Mouse (Mus musculus) limb, embryonic 15.5 days (tissue): ENCODE measurements around the gene Apoc4. TPM values are rescaled to one million over a fixed set of nuclear protein-coding genes. Genes with fewer than 3 reads are reported as not detected.
"Not testable (repeated sequence)": the region's sequence is repeated elsewhere in the genome, so short reads cannot be mapped to it uniquely, and the experiment has no call there.

Experiments
- ATAC-seq: fragments of 200-750 bp; cut with Nextera tagmentation; 2 replicates; pipeline ENCODE4 v1.8.0; 2017; ENCODE audit warnings: low read depth, moderate TSS enrichment; ENCODE audit not compliant: insufficient number of reproducible peaks, low FRiP score, low TSS enrichment
- H3K27ac ChIP-seq: fragments of 300-500 bp; sonication (generic); 2 replicates; pipeline ENCODE4 v1.5.1; 2015; ENCODE audit warnings: moderate library complexity, mild to moderate bottlenecking, inconsistent platforms
- H3K27me3 ChIP-seq: fragments of 300-500 bp; sonication (generic); 2 replicates; pipeline ENCODE4 v1.6.1; 2015; ENCODE audit warnings: inconsistent platforms
- H3K36me3 ChIP-seq: fragments of 300-500 bp; sonication (generic); 2 replicates; pipeline ENCODE4 v1.6.1; 2015; ENCODE audit warnings: inconsistent platforms
- H3K4me1 ChIP-seq: fragments of 300-500 bp; sonication (generic); 2 replicates; pipeline ENCODE4 v1.6.1; 2015; ENCODE audit warnings: inconsistent platforms
- H3K4me2 ChIP-seq: fragments of 300-500 bp; sonication (generic); 2 replicates; pipeline ENCODE4 v1.6.1; 2015; ENCODE audit warnings: mild to moderate bottlenecking, inconsistent platforms
- H3K4me3 ChIP-seq: fragments of 300-500 bp; sonication (generic); 2 replicates; pipeline ENCODE4 v1.5.1; 2015; ENCODE audit warnings: mild to moderate bottlenecking, inconsistent platforms
- H3K9ac ChIP-seq: fragments of 300-500 bp; sonication (generic); 2 replicates; pipeline ENCODE4 v1.6.1; 2015; ENCODE audit warnings: inconsistent platforms
- H3K9me3 ChIP-seq: fragments of 300-500 bp; sonication (generic); 2 replicates; pipeline ENCODE4 v1.6.1; 2016; ENCODE audit warnings: inconsistent platforms
- WGBS: fragments of 180-500 bp; shearing (Covaris S2); methylation state at CpG from one replicate; pipeline ENCODE4 v1.1.7; 2015; 5-methylcytosine and 5-hydroxymethylcytosine counted together
- polyA plus RNA-seq: library from polyadenylated mRNA; unstranded; fragments of >200 nt; fragmentation: Nextera tagmentation; extraction: Ambion mirVana; gene quantifications from 2 replicates; pipeline ENCODE4 v1.2.1, GENCODE M21; 2015

Apoc4 gene
- polyA plus RNA-seq, 1 experiment from 2014 or later, result 0.41 TPM

- no peak overlapping the region for H3K4me2 ChIP-seq
- H3K4me1 ChIP-seq, result peaks cover 9% of the 10 kb centered on the region
- H3K36me3 ChIP-seq, result no peaks in the 10 kb centered on the region
- no peaks in the 10 kb centered on the region for H3K27me3 ChIP-seq
- no peaks in the 10 kb centered on the region for H3K9me3 ChIP-seq
- WGBS, result 92% methylated on average over 10 of the region's 10 CpGs
- no peak for ATAC-seq
- no peak overlapping the region for H3K4me3 ChIP-seq
- no peak overlapping the region for H3K9ac ChIP-seq
- H3K27ac ChIP-seq, result no peak overlapping the region
These were observed 6.8 kb upstream of the Apoc4 start for GRCm38 (mm10) chr7:19688101-19688500.

- ATAC-seq, H3K4me1 ChIP-seq, H3K4me2 ChIP-seq, H3K9ac ChIP-seq, H3K27me3 ChIP-seq, H3K27ac ChIP-seq, H3K36me3 ChIP-seq, H3K4me3 ChIP-seq, H3K9me3 ChIP-seq: not testable (repeated sequence)
- 60% methylated on average over 8 of the region's 8 CpGs for whole genome bisulfite sequencing
These were observed 5.8 kb upstream of the Apoc4 start for GRCm38 (mm10) chr7:19686927-19687583.

- Histone ChIP-seq H3K4me2 (no peak overlapping the region), H3K4me1 (no peaks in the 10 kb centered on the region), H3K27me3 (no peaks in the 10 kb centered on the region), H3K9me3 (no peaks in the 10 kb centered on the region), H3K27ac (no peak overlapping the region), H3K4me3 (no peak overlapping the region), H3K36me3 (no peaks in the 10 kb centered on the region), H3K9ac (no peak overlapping the region)
- WGBS, result 79% methylated on average over 6 of the region's 6 CpGs
- ATAC-seq, result no peak
These were observed 5.2 kb upstream of the Apoc4 start for GRCm38 (mm10) chr7:19686521-19686920.

GRCm38 (mm10) chr7:19685374-19685773 lies 4.1 kb upstream of the Apoc4 start:
- Histone ChIP-seq H3K4me2 (no peak overlapping the region), H3K9me3 (no peaks in the 10 kb centered on the region), H3K4me3 (no peak overlapping the region), H3K27ac (no peak overlapping the region), H3K9ac (no peak overlapping the region), H3K36me3 (no peaks in the 10 kb centered on the region), H3K4me1 (no peaks in the 10 kb centered on the region), H3K27me3 (no peaks in the 10 kb centered on the region)
- no peak for ATAC-seq
- WGBS, result 61% methylated on average over 4 of the region's 4 CpGs

GRCm38 (mm10) chr7:19683771-19684201 lies 2.5 kb upstream of the Apoc4 start:
- Histone ChIP-seq H3K36me3 (no peaks in the 10 kb centered on the region), H3K27ac (no peak overlapping the region), H3K9ac (no peak overlapping the region), H3K9me3 (no peaks in the 10 kb centered on the region), H3K4me3 (no peak overlapping the region), H3K27me3 (no peaks in the 10 kb centered on the region), H3K4me2 (no peak overlapping the region), H3K4me1 (no peaks in the 10 kb centered on the region)
- no peak for ATAC-seq
- 83% methylated on average over 6 of the region's 6 CpGs for WGBS

GRCm38 (mm10) chr7:19682979-19683378 lies 1.7 kb upstream of the Apoc4 start:
- Histone ChIP-seq H3K4me3 (no peak overlapping the region), H3K4me1 (no peaks in the 10 kb centered on the region), H3K27me3 (no peaks in the 10 kb centered on the region), H3K9me3 (no peaks in the 10 kb centered on the region), H3K9ac (no peak overlapping the region), H3K4me2 (no peak overlapping the region), H3K36me3 (no peaks in the 10 kb centered on the region), H3K27ac (no peak overlapping the region)
- WGBS, result 33% methylated on average over 3 of the region's 3 CpGs
- ATAC-seq, result no peak

- no peak for ATAC-seq
- Histone ChIP-seq H3K9ac (no peak overlapping the region), H3K4me1 (no peaks in the 10 kb centered on the region), H3K4me3 (no peak overlapping the region), H3K27me3 (no peaks in the 10 kb centered on the region), H3K36me3 (no peaks in the 10 kb centered on the region), H3K4me2 (no peak overlapping the region), H3K27ac (no peak overlapping the region), H3K9me3 (no peaks in the 10 kb centered on the region)
- 86% methylated on average over 2 of the region's 2 CpGs for WGBS
These were observed 577 bp downstream of the Apoc4 start for GRCm38 (mm10) chr7:19680702-19681101.

- Histone ChIP-seq H3K36me3 (no peaks in the 10 kb centered on the region), H3K27me3 (no peaks in the 10 kb centered on the region), H3K9me3 (no peaks in the 10 kb centered on the region), H3K4me2 (no peak overlapping the region), H3K4me1 (no peaks in the 10 kb centered on the region), H3K9ac (no peak overlapping the region), H3K27ac (no peak overlapping the region), H3K4me3 (no peak overlapping the region)
- no peak for ATAC-seq
- WGBS, result 84% methylated on average over 3 of the region's 3 CpGs
These were observed 2.4 kb downstream of the Apoc4 start for GRCm38 (mm10) chr7:19678901-19679300.

GRCm38 (mm10) chr7:19677872-19678271 lies 3.4 kb downstream of the Apoc4 start, which contains the start of gene Apoc2:
TSS of gene Apoc2 (minus strand) at chr7:19677941.
- no peak within 1 kb of the TSS for H3K4me3 ChIP-seq
- no peaks in the 10 kb centered on the region for H3K36me3 ChIP-seq
- no peak for ATAC-seq
- H3K27me3 ChIP-seq, result no peaks in the 10 kb centered on the region
- H3K9ac ChIP-seq, result no peak within 1 kb of the TSS
- H3K4me2 ChIP-seq, result no peak within 1 kb of the TSS
- WGBS, result 75% methylated on average over 8 of the region's 8 CpGs
- H3K27ac ChIP-seq, result no peak within 1 kb of the TSS
- H3K4me1 ChIP-seq, result no peaks in the 10 kb centered on the region
- no peaks in the 10 kb centered on the region for H3K9me3 ChIP-seq

GRCm38 (mm10) chr7:19676662-19677061 lies 4.6 kb downstream of the Apoc4 start:
- no peaks in the 10 kb centered on the region for H3K27me3 ChIP-seq
- H3K36me3 ChIP-seq, result no peaks in the 10 kb centered on the region
- H3K4me3 ChIP-seq, result no peak overlapping the region
- no peak overlapping the region for H3K4me2 ChIP-seq
- H3K9ac ChIP-seq, result no peak overlapping the region
- WGBS, result 50% methylated on average over 1 of the region's 1 CpGs
- H3K4me1 ChIP-seq, result no peaks in the 10 kb centered on the region
- H3K27ac ChIP-seq, result no peak overlapping the region
- no peaks in the 10 kb centered on the region for H3K9me3 ChIP-seq
- ATAC-seq, result no peak

- H3K4me1 ChIP-seq, result no peaks in the 10 kb centered on the region
- no peak overlapping the region for H3K4me2 ChIP-seq
- no peak overlapping the region for H3K4me3 ChIP-seq
- H3K36me3 ChIP-seq, result no peaks in the 10 kb centered on the region
- no peaks in the 10 kb centered on the region for H3K27me3 ChIP-seq
- H3K9ac ChIP-seq, result no peak overlapping the region
- no peak for ATAC-seq
- H3K27ac ChIP-seq, result no peak overlapping the region
- no peaks in the 10 kb centered on the region for H3K9me3 ChIP-seq
- 78% methylated on average over 10 of the region's 10 CpGs for WGBS
These were observed 5.5 kb downstream of the Apoc4 start for GRCm38 (mm10) chr7:19675824-19676223.

GRCm38 (mm10) chr7:19673083-19673699 lies 8.1 kb downstream of the Apoc4 start:
- Histone ChIP-seq H3K27ac (no peak overlapping the region), H3K4me2 (no peak overlapping the region), H3K27me3 (no peaks in the 10 kb centered on the region), H3K4me3 (no peak overlapping the region), H3K9ac (no peak overlapping the region), H3K4me1 (peaks cover 5% of the 10 kb centered on the region), H3K9me3 (no peaks in the 10 kb centered on the region), H3K36me3 (no peaks in the 10 kb centered on the region)
- no peak for ATAC-seq
- 63% methylated on average over 14 of the region's 14 CpGs for WGBS
